Mouse (Mus musculus) frontal cortex, postnatal 25 days (tissue): ENCODE measurements around the gene Timm29.

Experiments used
- DNase-seq, 2 experiments: peaks; one replicate each; pipeline ENCODE4 v3.0.0; 2022; ENCODE audit warnings: low spot score in 2 of 2

Gene Timm29

GRCm38 (mm10) chr9:21616232-21616781 lies 23.8 kb downstream of the Timm29 start:
- DNase-seq, result peak; percentile 75 to 84

- no peak for DNase-seq
These were observed 24.5 kb downstream of the Timm29 start for GRCm38 (mm10) chr9:21617066-21617465.

- DNase-seq, result no peak
These were observed 27.7 kb downstream of the Timm29 start for GRCm38 (mm10) chr9:21620229-21620628.

- no peak for DNase-seq
These were observed 30.2 kb downstream of the Timm29 start for GRCm38 (mm10) chr9:21622676-21623075.

GRCm38 (mm10) chr9:21625342-21626339 lies 33.1 kb downstream of the Timm29 start:
- DNase-seq, result no peak

GRCm38 (mm10) chr9:21626571-21626970 lies 34.0 kb downstream of the Timm29 start:
- no peak for DNase-seq

GRCm38 (mm10) chr9:21627145-21627795 lies 34.7 kb downstream of the Timm29 start:
- no peak for DNase-seq

- DNase-seq, result no peak
These were observed 38.2 kb downstream of the Timm29 start for GRCm38 (mm10) chr9:21630673-21631072.

- no peak for DNase-seq
These were observed 40.6 kb downstream of the Timm29 start for GRCm38 (mm10) chr9:21633106-21633505.

- no peak for DNase-seq
These were observed 43.1 kb downstream of the Timm29 start for GRCm38 (mm10) chr9:21635639-21636038.

- no peak for DNase-seq
These were observed 46.5 kb downstream of the Timm29 start for GRCm38 (mm10) chr9:21639031-21639430.
